Mouse (Mus musculus) kidney, embryonic 16.5 days (tissue): ENCODE results near the gene Tmem119. TPM values are rescaled to one million over a fixed set of nuclear protein-coding genes. Genes with fewer than 3 reads are reported as not detected.
"Not testable (repeated sequence)": the region's sequence is repeated elsewhere in the genome, so short reads cannot be mapped to it uniquely, and the experiment has no call there.

ENCODE experiments used
- ATAC-seq: fragments of 200-750 bp; cut with Nextera tagmentation; 2 replicates; pipeline ENCODE4 v1.8.0; 2017; ENCODE audit warnings: moderate TSS enrichment; ENCODE audit not compliant: low FRiP score, low TSS enrichment
- H3K27ac ChIP-seq: fragments of 300-500 bp; sonication (generic); 2 replicates; pipeline ENCODE4 v1.5.1; 2014; ENCODE audit warnings: low read length
- H3K27me3 ChIP-seq: fragments of 300-500 bp; sonication (generic); 2 replicates; pipeline ENCODE4 v1.6.1; 2014; ENCODE audit warnings: low read length, control low read depth, mixed read lengths; ENCODE audit not compliant: insufficient read depth
- H3K36me3 ChIP-seq: fragments of 300-500 bp; sonication (generic); 2 replicates; pipeline ENCODE4 v1.6.1; 2014; ENCODE audit warnings: low read length, control low read depth, mixed read lengths; ENCODE audit not compliant: insufficient read depth
- H3K4me1 ChIP-seq: fragments of 300-500 bp; sonication (generic); 2 replicates; pipeline ENCODE4 v1.6.1; 2014; ENCODE audit warnings: low read length, control low read depth, mixed read lengths; ENCODE audit not compliant: insufficient read depth
- H3K4me2 ChIP-seq: fragments of 300-500 bp; sonication (generic); replicated peaks from 2 replicates; pipeline ENCODE4 v1.6.1; 2014; ENCODE audit warnings: low read depth, low read length
- H3K4me3 ChIP-seq: fragments of 300-500 bp; sonication (generic); 2 replicates; pipeline ENCODE4 v1.5.1; 2014; ENCODE audit warnings: mild to moderate bottlenecking, low read length
- H3K9ac ChIP-seq: fragments of 300-500 bp; sonication (generic); replicated peaks from 2 replicates; pipeline ENCODE4 v1.6.1; 2014; ENCODE audit warnings: low read length
- H3K9me3 ChIP-seq: fragments of 300-500 bp; sonication (generic); 2 replicates; pipeline ENCODE4 v1.6.1; 2016; ENCODE audit warnings: low read length, control low read depth
- WGBS: fragments of 180-500 bp; shearing (Covaris S2); extraction: QIAGEN DNeasy Blood & Tissue Kit; methylation state at CpG from one replicate; pipeline ENCODE4 v1.1.7; 2014; 5-methylcytosine and 5-hydroxymethylcytosine counted together
- polyA plus RNA-seq: library from polyadenylated mRNA; unstranded; fragments of >200 nt; fragmentation: Nextera tagmentation; extraction: Ambion mirVana; gene quantifications from 2 replicates; pipeline ENCODE4 v1.2.1, GENCODE M21; 2015

Tmem119 gene
- polyA plus RNA-seq, 1 experiment from 2014 or later = 51.7 TPM

GRCm38 (mm10) chr5:113811824-113812420 lies 11.6 kb upstream of the Tmem119 start:
- H3K4me3 ChIP-seq, ATAC-seq, H3K4me2 ChIP-seq, H3K36me3 ChIP-seq, H3K27ac ChIP-seq, H3K9me3 ChIP-seq, H3K27me3 ChIP-seq, H3K9ac ChIP-seq: not testable (repeated sequence)
- peaks cover 13% of the 10 kb centered on the region for H3K4me1 ChIP-seq
- WGBS = 16% methylated on average over 11 of the region's 12 CpGs

GRCm38 (mm10) chr5:113810111-113810510 lies 9.8 kb upstream of the Tmem119 start:
- H3K4me1 ChIP-seq = peaks cover 4% of the 10 kb centered on the region; the same call in 1 of the 2 replicates
- H3K36me3 ChIP-seq = no peaks in the 10 kb centered on the region
- H3K27ac ChIP-seq = no peak overlapping the region
- no peak overlapping the region for H3K4me2 ChIP-seq
- ATAC-seq = no peak
- 91% methylated on average over 4 of the region's 4 CpGs for WGBS
- H3K9me3 ChIP-seq = peaks cover 6% of the 10 kb centered on the region; the same call in 1 of the 2 replicates
- H3K4me3 ChIP-seq = no peak overlapping the region
- H3K9ac ChIP-seq = no peak overlapping the region
- H3K27me3 ChIP-seq = no peaks in the 10 kb centered on the region

- Histone ChIP-seq H3K9me3 (peaks cover 6% of the 10 kb centered on the region; the same call in 1 of the 2 replicates), H3K4me1 (no peaks in the 10 kb centered on the region), H3K9ac (0 out of 2 replicates have a peak overlapping the region, but pooled peaks have one; percentile 2), H3K36me3 (no peaks in the 10 kb centered on the region), H3K4me3 (no peak overlapping the region), H3K27me3 (no peaks in the 10 kb centered on the region), H3K4me2 (no peak overlapping the region), H3K27ac (no peak overlapping the region)
- peak; percentile 26; the same call in 1 of the 2 replicates for ATAC-seq
- 68% methylated on average over 2 of the region's 2 CpGs for WGBS
These were observed 7.9 kb upstream of the Tmem119 start for GRCm38 (mm10) chr5:113808177-113808576.

- ATAC-seq = peak; percentile 35; the same call in 1 of the 2 replicates
- Histone ChIP-seq H3K4me3 (no peak overlapping the region), H3K9me3 (peaks cover 6% of the 10 kb centered on the region; the same call in 1 of the 2 replicates), H3K27me3 (no peaks in the 10 kb centered on the region), H3K9ac (0 out of 2 replicates have a peak overlapping the region, but pooled peaks have one; percentile 2), H3K27ac (no peak overlapping the region), H3K36me3 (no peaks in the 10 kb centered on the region), H3K4me2 (no peak overlapping the region), H3K4me1 (no peaks in the 10 kb centered on the region)
- 58% methylated on average over 9 of the region's 9 CpGs for WGBS
These were observed 7.4 kb upstream of the Tmem119 start for GRCm38 (mm10) chr5:113807712-113808111.

- ATAC-seq = 0 out of 2 replicates have a peak, but pooled peaks have one; percentile 43
- Histone ChIP-seq H3K9ac (no peak overlapping the region), H3K36me3 (no peaks in the 10 kb centered on the region), H3K9me3 (peaks cover 4% of the 10 kb centered on the region; the same call in 1 of the 2 replicates), H3K27ac (no peak overlapping the region), H3K4me1 (no peaks in the 10 kb centered on the region), H3K4me3 (no peak overlapping the region), H3K4me2 (no peak overlapping the region), H3K27me3 (no peaks in the 10 kb centered on the region)
- whole genome bisulfite sequencing = 20% methylated on average over 10 of the region's 10 CpGs
These were observed 6.1 kb upstream of the Tmem119 start for GRCm38 (mm10) chr5:113806414-113806813.

- Histone ChIP-seq H3K4me1 (peaks cover 6% of the 10 kb centered on the region), H3K9me3 (no peaks in the 10 kb centered on the region), H3K27ac (no peak overlapping the region), H3K4me3 (no peak overlapping the region), H3K4me2 (no peak overlapping the region), H3K27me3 (no peaks in the 10 kb centered on the region), H3K36me3 (no peaks in the 10 kb centered on the region), H3K9ac (no peak overlapping the region)
- ATAC-seq = no peak
- WGBS = 86% methylated on average over 9 of the region's 9 CpGs
These were observed 5.0 kb upstream of the Tmem119 start for GRCm38 (mm10) chr5:113805301-113805700.

GRCm38 (mm10) chr5:113804395-113804966 lies 4.2 kb upstream of the Tmem119 start:
- Histone ChIP-seq H3K4me1 (peaks cover 12% of the 10 kb centered on the region), H3K27me3 (no peaks in the 10 kb centered on the region), H3K9me3 (no peaks in the 10 kb centered on the region), H3K4me2 (no peak overlapping the region), H3K9ac (no peak overlapping the region), H3K4me3 (no peak overlapping the region), H3K27ac (no peak overlapping the region), H3K36me3 (no peaks in the 10 kb centered on the region)
- 57% methylated on average over 7 of the region's 7 CpGs for WGBS
- ATAC-seq = no peak

- no peaks in the 10 kb centered on the region for H3K9me3 ChIP-seq
- no peaks in the 10 kb centered on the region for H3K36me3 ChIP-seq
- no peak for ATAC-seq
- H3K4me1 ChIP-seq = peaks cover 46% of the 10 kb centered on the region
- WGBS = 31% methylated on average over 5 of the region's 5 CpGs
- H3K27ac ChIP-seq = peak overlapping the region; percentile 62; the same call in 1 of the 2 replicates
- no peaks in the 10 kb centered on the region for H3K27me3 ChIP-seq
- H3K9ac ChIP-seq = peak overlapping the region; percentile 58
- H3K4me3 ChIP-seq = peak overlapping the region; percentile 46
- peak overlapping the region; percentile 51 for H3K4me2 ChIP-seq
These were observed 625 bp downstream of the Tmem119 start for GRCm38 (mm10) chr5:113799691-113800090.

GRCm38 (mm10) chr5:113798525-113798924 lies 1.8 kb downstream of the Tmem119 start:
- H3K4me2 ChIP-seq = peak overlapping the region; percentile 51
- no peaks in the 10 kb centered on the region for H3K9me3 ChIP-seq
- no peak overlapping the region for H3K27ac ChIP-seq
- no peak for ATAC-seq
- H3K9ac ChIP-seq = 0 out of 2 replicates have a peak overlapping the region, but pooled peaks have one; percentile 19
- 0 out of 2 replicates have a peak, but pooled peaks cover 3% of the 10 kb centered on the region for H3K36me3 ChIP-seq
- H3K4me1 ChIP-seq = peaks cover 46% of the 10 kb centered on the region
- H3K27me3 ChIP-seq = no peaks in the 10 kb centered on the region
- WGBS = 72% methylated on average over 9 of the region's 9 CpGs
- H3K4me3 ChIP-seq = peak overlapping the region; percentile 46
